Mouse (Mus musculus) E14TG2a.4 (cell line): ENCODE results near the gene Ero1lb.

ENCODE experiments used
- CTCF ChIP-seq: conservative IDR thresholded peaks from 2 replicates; pipeline ENCODE4 v1.5.1; 2014; ENCODE audit warnings: low read length
- NANOG ChIP-seq: IDR thresholded peaks from 2 replicates; pipeline ENCODE4 v1.6.1; 2014; ENCODE audit warnings: borderline replicate concordance, low read length, mixed read lengths

DNA sequence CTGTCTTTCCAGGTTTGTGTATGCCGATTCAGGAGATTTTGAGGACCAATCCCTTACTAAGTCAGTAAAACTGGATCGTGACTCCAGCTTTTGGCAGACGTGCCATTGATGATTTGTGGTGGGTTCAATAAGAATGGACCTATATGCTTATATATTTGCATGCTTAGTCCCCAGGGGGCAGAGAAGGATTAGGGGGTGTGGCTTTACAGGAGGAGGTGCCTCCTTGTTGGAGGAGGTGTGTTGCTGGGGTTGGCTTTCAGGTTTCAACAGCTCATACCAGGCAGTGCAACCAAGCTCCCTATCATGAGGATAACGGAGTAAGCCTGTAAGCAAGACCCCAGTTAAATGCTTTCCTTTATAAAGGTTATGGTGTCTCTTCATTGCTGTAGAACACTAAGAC lies 11.5 kb upstream of the Ero1lb start:
- TF ChIP-seq CTCF = no peak
- TF ChIP-seq NANOG = no peak
